Mouse (Mus musculus): Measurements from ENCODE around the gene H2-M10.1. TPM values are rescaled to one million over a fixed set of nuclear protein-coding genes. Genes with fewer than 3 reads are reported as not detected.
"Not testable (repeated sequence)": the region's sequence is repeated elsewhere in the genome, so short reads cannot be mapped to it uniquely, and the experiment has no call there.

The H2-M10.1 gene
- polyA plus RNA-seq, 1 experiment from 2014 or later = not detected

DNA sequence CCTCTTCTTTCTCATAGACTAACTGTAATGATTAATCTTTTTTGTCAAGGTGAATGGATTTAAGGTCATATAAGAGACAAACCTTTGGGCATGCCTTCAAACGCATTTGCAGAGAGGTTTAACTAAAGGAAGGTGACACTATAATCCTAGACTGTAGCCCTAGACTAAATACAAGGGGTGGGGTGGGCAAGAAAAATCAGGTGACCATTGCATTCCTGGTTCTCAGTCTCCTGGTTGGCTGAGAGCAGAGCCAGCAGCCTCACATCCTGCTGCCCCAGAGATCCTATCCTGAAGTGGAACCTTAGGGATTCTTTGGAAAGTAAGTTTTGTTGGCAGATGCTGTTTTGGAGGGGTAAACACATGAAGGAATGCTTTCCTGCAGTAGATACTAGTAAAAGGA is 16.7 kb downstream of the H2-M10.1 start:
- H3K4me1 ChIP-seq (ENCODE audit: control insufficient read depth, insufficient read depth, low read depth, low read length) = no peaks in the 10 kb centered on the region
- no peak overlapping the region for H3K9ac ChIP-seq (ENCODE audit: low read depth, low read length)
- peak overlapping the region; percentile 43 for H3K4me2 ChIP-seq (ENCODE audit: low read length)
- no peaks in the 10 kb centered on the region for H3K27me3 ChIP-seq (replicated peaks; ENCODE audit: control insufficient read depth, insufficient read depth, low read length)
- H3K4me3 ChIP-seq (ENCODE audit: low read length) = no peak overlapping the region
- no peaks in the 10 kb centered on the region for H3K36me3 ChIP-seq (ENCODE audit: control insufficient read depth, insufficient read depth, low read length)
- H3K9me3 ChIP-seq (ENCODE audit: control insufficient read depth, low read length) = no peaks in the 10 kb centered on the region
- 36% methylated on average over 1 of the region's 1 CpGs for WGBS
- no peak overlapping the region for H3K27ac ChIP-seq (ENCODE audit: low read depth, low read length)
- peak; percentile 71 for ATAC-seq

DNA sequence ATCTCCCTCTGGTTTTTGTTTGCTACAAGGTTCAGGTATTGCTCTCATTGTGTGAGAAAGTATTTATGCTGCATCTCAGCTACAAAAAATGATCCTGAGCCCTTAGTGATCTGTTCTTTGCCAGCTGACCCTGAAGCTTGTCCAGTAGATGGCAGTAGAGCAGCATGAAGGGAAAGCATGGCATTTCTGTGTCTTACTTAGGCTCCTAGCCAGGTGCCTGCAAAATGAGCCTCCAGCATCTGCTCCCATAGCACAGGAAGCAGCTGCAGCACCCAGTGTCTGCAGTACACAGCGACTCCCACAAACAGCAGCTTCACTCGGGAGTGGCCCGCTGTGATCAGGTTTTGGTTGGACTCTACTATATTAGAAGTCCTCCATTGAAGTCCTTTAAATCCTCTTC is 17.1 kb downstream of the H2-M10.1 start:
- not testable (repeated sequence) for H3K4me3 ChIP-seq (ENCODE audit: low read length); H3K36me3 ChIP-seq (ENCODE audit: control insufficient read depth, insufficient read depth, low read length); H3K9ac ChIP-seq (ENCODE audit: low read depth, low read length); H3K4me1 ChIP-seq (ENCODE audit: control insufficient read depth, insufficient read depth, low read depth, low read length); H3K27ac ChIP-seq (ENCODE audit: low read depth, low read length); H3K9me3 ChIP-seq (ENCODE audit: control insufficient read depth, low read length); H3K27me3 ChIP-seq (replicated peaks; ENCODE audit: control insufficient read depth, insufficient read depth, low read length)
- ATAC-seq = peak; percentile 90
- 1% methylated on average over 3 of the region's 3 CpGs for WGBS
- peak overlapping the region; percentile 43 for H3K4me2 ChIP-seq (ENCODE audit: low read length)

DNA sequence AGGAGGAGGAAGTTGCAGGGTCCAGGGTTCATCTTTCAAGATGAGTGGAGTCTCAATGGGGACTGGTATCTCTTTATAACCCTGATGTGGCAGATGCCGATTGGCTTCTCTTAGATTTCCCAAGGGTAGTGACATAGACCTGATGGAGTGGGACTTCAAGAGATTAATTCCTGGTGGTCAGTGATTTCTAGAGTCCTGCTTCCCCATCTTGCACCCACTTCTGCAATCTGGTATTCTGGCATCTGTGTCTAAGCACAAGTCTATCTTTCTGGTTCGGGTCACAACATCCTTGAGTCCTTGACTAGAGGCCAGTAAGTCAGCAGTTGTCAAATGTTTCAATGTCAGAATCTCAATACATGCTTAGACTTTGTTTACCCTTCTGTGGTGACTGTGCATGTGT is 39.6 kb downstream of the H2-M10.1 start, which contains the start of gene H2-M10.2:
Gene H2-M10.2, minus strand, starts transcription at position 101 of the 400 bp plus-strand sequence.
- ATAC-seq = no peak
- no peak within 1 kb of the TSS for H3K4me2 ChIP-seq (ENCODE audit: low read length)
- H3K4me3 ChIP-seq (ENCODE audit: low read length) = no peak within 1 kb of the TSS
- no peak within 1 kb of the TSS for H3K27ac ChIP-seq (ENCODE audit: low read depth, low read length)
- no peak within 1 kb of the TSS for H3K9ac ChIP-seq (ENCODE audit: low read depth, low read length)
- H3K27me3 ChIP-seq (replicated peaks; ENCODE audit: control insufficient read depth, insufficient read depth, low read length) = no peaks in the 10 kb centered on the region
- H3K4me1 ChIP-seq (ENCODE audit: control insufficient read depth, insufficient read depth, low read depth, low read length) = no peaks in the 10 kb centered on the region
- H3K36me3 ChIP-seq (ENCODE audit: control insufficient read depth, insufficient read depth, low read length) = peaks cover 5% of the 10 kb centered on the region
- 90% methylated on average over 2 of the region's 2 CpGs for WGBS
- no peaks in the 10 kb centered on the region; the same call in 1 of the 2 replicates for H3K9me3 ChIP-seq (ENCODE audit: control insufficient read depth, low read length)

DNA sequence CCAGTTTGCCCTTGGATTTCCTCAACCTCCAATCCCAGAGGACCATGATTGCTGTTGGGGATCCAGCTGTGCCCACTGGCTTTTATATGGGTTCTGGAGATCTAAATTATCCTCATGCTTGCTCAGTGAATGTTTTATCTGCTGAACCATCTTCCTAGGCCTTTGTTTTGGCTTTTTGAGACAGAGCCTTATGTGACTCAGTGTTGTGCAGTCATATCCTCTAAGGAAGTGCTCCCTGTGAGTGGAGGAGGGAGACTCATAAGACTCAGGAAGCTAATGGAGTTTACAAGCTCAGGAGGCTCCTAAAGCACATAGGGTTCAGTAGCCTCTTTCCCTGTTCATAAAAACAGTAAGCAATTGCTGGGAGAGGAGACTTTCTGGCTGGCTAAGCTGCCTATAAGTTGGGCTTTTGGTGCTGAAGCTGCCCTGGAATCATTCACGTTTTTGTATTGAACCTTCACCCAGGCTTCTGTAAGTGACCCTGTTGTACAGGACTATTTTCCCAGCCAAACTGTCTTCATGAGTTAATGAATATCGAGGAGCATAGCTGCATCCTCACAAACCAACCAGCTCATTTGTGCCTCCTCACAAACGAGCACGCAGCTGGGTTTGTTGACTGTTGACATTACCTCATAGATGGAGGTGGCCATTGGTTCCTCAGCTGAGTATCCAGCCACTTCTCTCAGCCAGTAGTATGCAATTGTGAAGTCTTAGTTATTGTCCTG is 44.3 kb downstream of the H2-M10.1 start:
- ATAC-seq = no peak
- Histone ChIP-seq H3K9me3 (ENCODE audit: control insufficient read depth, low read length) (no peaks in the 10 kb centered on the region; the same call in 1 of the 2 replicates), H3K27me3 (replicated peaks; ENCODE audit: control insufficient read depth, insufficient read depth, low read length) (no peaks in the 10 kb centered on the region), H3K4me2 (ENCODE audit: low read length) (no peak overlapping the region), H3K4me1 (ENCODE audit: control insufficient read depth, insufficient read depth, low read depth, low read length) (no peaks in the 10 kb centered on the region), H3K27ac (ENCODE audit: low read depth, low read length) (no peak overlapping the region), H3K4me3 (ENCODE audit: low read length) (no peak overlapping the region), H3K36me3 (ENCODE audit: control insufficient read depth, insufficient read depth, low read length) (peaks cover 11% of the 10 kb centered on the region), H3K9ac (ENCODE audit: low read depth, low read length) (no peak overlapping the region)
- 91% methylated on average over 4 of the region's 4 CpGs for WGBS

DNA sequence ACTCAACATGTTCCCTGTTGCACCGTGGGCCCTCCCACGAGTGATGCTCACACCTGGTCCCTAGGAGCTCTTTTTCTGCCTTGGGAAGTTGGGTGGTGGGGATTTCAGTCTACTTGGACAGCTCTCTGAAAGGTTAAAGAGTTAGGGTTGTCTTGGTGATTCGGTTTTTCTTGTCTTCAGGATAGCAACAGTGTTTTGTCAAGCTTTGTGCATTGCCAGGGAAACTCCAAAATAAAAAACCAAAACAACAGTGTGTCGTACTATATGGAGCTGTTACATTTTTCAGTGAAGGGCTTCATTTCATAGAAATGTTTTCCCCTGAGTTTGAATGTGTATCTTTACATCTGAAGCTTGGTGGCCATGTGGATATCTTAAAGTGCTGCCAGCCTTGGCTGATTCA is 51.2 kb downstream of the H2-M10.1 start:
- Histone ChIP-seq H3K27me3 (replicated peaks; ENCODE audit: control insufficient read depth, insufficient read depth, low read length) (no peaks in the 10 kb centered on the region), H3K9ac (ENCODE audit: low read depth, low read length) (no peak overlapping the region), H3K4me3 (ENCODE audit: low read length) (no peak overlapping the region), H3K4me2 (ENCODE audit: low read length) (no peak overlapping the region), H3K4me1 (ENCODE audit: control insufficient read depth, insufficient read depth, low read depth, low read length) (peaks cover 29% of the 10 kb centered on the region), H3K36me3 (ENCODE audit: control insufficient read depth, insufficient read depth, low read length) (0 out of 2 replicates have a peak, but pooled peaks cover 4% of the 10 kb centered on the region), H3K27ac (ENCODE audit: low read depth, low read length) (no peak overlapping the region), H3K9me3 (ENCODE audit: control insufficient read depth, low read length) (no peaks in the 10 kb centered on the region)
- 93% methylated on average over 4 of the region's 4 CpGs for WGBS
- no peak for ATAC-seq

DNA sequence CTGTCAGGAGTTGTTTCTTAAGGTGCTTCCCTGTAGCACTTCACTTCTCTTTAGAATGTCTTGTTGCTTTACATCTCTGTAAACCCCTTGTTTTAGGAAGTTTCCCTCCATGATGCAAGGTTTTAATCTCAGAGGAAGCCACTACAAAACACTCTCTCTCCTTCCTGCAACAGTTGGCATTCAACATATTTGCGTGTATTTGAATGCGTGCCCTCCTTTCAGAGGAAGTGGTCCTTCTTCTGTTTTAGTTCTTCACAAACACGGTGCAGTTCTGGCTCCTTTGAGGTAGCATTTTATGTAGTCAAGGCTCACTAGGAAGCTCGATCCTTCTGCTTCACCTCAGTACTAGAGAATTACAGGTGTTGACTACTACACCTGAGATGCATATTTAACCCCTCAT is 52.2 kb downstream of the H2-M10.1 start:
- Histone ChIP-seq H3K9me3 (ENCODE audit: control insufficient read depth, low read length) (no peaks in the 10 kb centered on the region), H3K27me3 (replicated peaks; ENCODE audit: control insufficient read depth, insufficient read depth, low read length) (no peaks in the 10 kb centered on the region), H3K36me3 (ENCODE audit: control insufficient read depth, insufficient read depth, low read length) (0 out of 2 replicates have a peak, but pooled peaks cover 4% of the 10 kb centered on the region), H3K27ac (ENCODE audit: low read depth, low read length) (no peak overlapping the region), H3K4me2 (ENCODE audit: low read length) (no peak overlapping the region), H3K9ac (ENCODE audit: low read depth, low read length) (no peak overlapping the region), H3K4me1 (ENCODE audit: control insufficient read depth, insufficient read depth, low read depth, low read length) (peaks cover 30% of the 10 kb centered on the region), H3K4me3 (ENCODE audit: low read length) (no peak overlapping the region)
- 90% methylated on average over 4 of the region's 4 CpGs for WGBS
- ATAC-seq = no peak

Other genes with a start within 250 kb of the H2-M10.1 start
- not detected in 2 replicates for gene Gm19684, start 204.5 kb downstream of the H2-M10.1 start, polyA plus RNA-seq (2015; fragmentation: Nextera tagmentation; extraction: Ambion mirVana)
- not detected in 2 replicates for gene Gm7030, start 196.7 kb downstream of the H2-M10.1 start, polyA plus RNA-seq (2015; fragmentation: Nextera tagmentation; extraction: Ambion mirVana)
- gene Gm8909, start 157.6 kb downstream of the H2-M10.1 start, polyA plus RNA-seq (2015; fragmentation: Nextera tagmentation; extraction: Ambion mirVana) = not detected in 2 replicates
- gene H2-T3, start 135.9 kb downstream of the H2-M10.1 start, polyA plus RNA-seq (2015; fragmentation: Nextera tagmentation; extraction: Ambion mirVana) = not detected in 2 replicates
- 117 and 131 TPM in 2 replicates for gene Rpp21, start 68.1 kb downstream of the H2-M10.1 start, polyA plus RNA-seq (2015; fragmentation: Nextera tagmentation; extraction: Ambion mirVana)
- gene Trim39, start 53.9 kb downstream of the H2-M10.1 start, polyA plus RNA-seq (2015; fragmentation: Nextera tagmentation; extraction: Ambion mirVana) = 22.1 and 25.4 TPM in 2 replicates
- 0.14 and 0.19 TPM in 2 replicates for gene H2-M10.2, start 39.7 kb downstream of the H2-M10.1 start, polyA plus RNA-seq (2015; fragmentation: Nextera tagmentation; extraction: Ambion mirVana)
- gene H2-M10.3, start 42.3 kb upstream of the H2-M10.1 start, polyA plus RNA-seq (2015; fragmentation: Nextera tagmentation; extraction: Ambion mirVana) = not detected in 2 replicates
- gene H2-M10.4, start 136.2 kb upstream of the H2-M10.1 start, polyA plus RNA-seq (2015; fragmentation: Nextera tagmentation; extraction: Ambion mirVana) = not detected in 2 replicates
- gene H2-M11, start 220.9 kb upstream of the H2-M10.1 start, polyA plus RNA-seq (2015; fragmentation: Nextera tagmentation; extraction: Ambion mirVana) = not detected in 2 replicates

All from hindbrain, embryonic 16.5 days (tissue).